Mouse (Mus musculus): Measurements from ENCODE around the gene Osbpl2.
A peak's percentile ranks its signal among the peaks of the same experiment; 100 is the strongest.

Gene Osbpl2

GRCm38 (mm10) chr2:180105441-180106190 lies 13.5 kb upstream of the Osbpl2 start:
- no peak for DNase-seq

- no peak for DNase-seq
Measured at GRCm38 (mm10) chr2:180107081-180107480, 12.0 kb upstream of the Osbpl2 start.

GRCm38 (mm10) chr2:180108285-180108684 lies 10.8 kb upstream of the Osbpl2 start:
- no peak for DNase-seq

GRCm38 (mm10) chr2:180113909-180114890 lies 4.9 kb upstream of the Osbpl2 start:
- DNase-seq = peak; percentile 77

GRCm38 (mm10) chr2:180115279-180115678 lies 3.8 kb upstream of the Osbpl2 start:
- DNase-seq = no peak

GRCm38 (mm10) chr2:180116081-180116493 lies 3.0 kb upstream of the Osbpl2 start:
- DNase-seq = no peak

- no peak for DNase-seq
Measured at GRCm38 (mm10) chr2:180116741-180117484, 2.2 kb upstream of the Osbpl2 start.

GRCm38 (mm10) chr2:180117485-180118194 lies 1.5 kb upstream of the Osbpl2 start:
- DNase-seq = peak; percentile 72

GRCm38 (mm10) chr2:180119439-180120291 lies 559 bp downstream of the Osbpl2 start:
- no peak for DNase-seq

GRCm38 (mm10) chr2:180120292-180120761 lies 1.2 kb downstream of the Osbpl2 start:
- no peak for DNase-seq

- DNase-seq = no peak
Measured at GRCm38 (mm10) chr2:180124192-180124591, 5.1 kb downstream of the Osbpl2 start.

GRCm38 (mm10) chr2:180126195-180126594 lies 7.1 kb downstream of the Osbpl2 start:
- DNase-seq = peak; percentile 67

- DNase-seq = no peak
Measured at GRCm38 (mm10) chr2:180127675-180128074, 8.6 kb downstream of the Osbpl2 start.

GRCm38 (mm10) chr2:180133231-180133630 lies 14.1 kb downstream of the Osbpl2 start:
- DNase-seq = no peak

- DNase-seq = no peak
Measured at GRCm38 (mm10) chr2:180133911-180134310, 14.8 kb downstream of the Osbpl2 start.

- DNase-seq = no peak
Measured at GRCm38 (mm10) chr2:180135414-180135813, 16.3 kb downstream of the Osbpl2 start.

- DNase-seq = no peak
Measured at GRCm38 (mm10) chr2:180146091-180146490, 27.0 kb downstream of the Osbpl2 start.

- no peak for DNase-seq
Measured at GRCm38 (mm10) chr2:180147379-180147778, 28.3 kb downstream of the Osbpl2 start.

- no peak for DNase-seq
Measured at GRCm38 (mm10) chr2:180148551-180148950, 29.4 kb downstream of the Osbpl2 start.

- DNase-seq = peak; percentile 55
Measured at GRCm38 (mm10) chr2:180154796-180155195, 35.7 kb downstream of the Osbpl2 start.

GRCm38 (mm10) chr2:180158627-180159026 lies 39.5 kb downstream of the Osbpl2 start:
- DNase-seq = no peak
